Mouse (Mus musculus): ENCODE measurements at regions not wholly inside any gene's neighbourhood (a gene's known extent, or its start where the extent isn't known, plus 50 kb on each side); places are given as distances from the start of the nearest gene placed in this dataset.

DNA sequence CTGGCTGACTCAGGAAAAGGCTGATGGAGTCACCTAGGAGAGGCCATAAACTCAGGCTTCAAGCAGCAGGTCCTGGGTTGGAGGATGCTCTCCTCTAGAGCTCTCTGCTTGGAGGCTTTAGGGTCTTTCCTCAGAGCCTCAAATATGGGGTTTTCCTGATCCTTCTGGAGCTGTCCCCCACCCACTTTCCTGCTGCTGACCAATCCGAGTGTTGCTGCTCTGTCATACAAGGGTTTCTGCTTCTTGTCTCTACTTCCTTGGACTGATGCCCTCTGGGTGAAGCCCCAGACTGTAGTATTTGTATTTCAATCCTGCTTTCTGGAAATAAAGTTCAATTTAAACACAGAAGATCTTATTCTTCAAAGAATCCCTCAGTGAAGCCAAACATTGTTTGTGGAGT, 166.7 kb upstream of the Sall1 start:
- DNase-seq (ENCODE audit: low spot score in 2 of 2), result no peak

DNA sequence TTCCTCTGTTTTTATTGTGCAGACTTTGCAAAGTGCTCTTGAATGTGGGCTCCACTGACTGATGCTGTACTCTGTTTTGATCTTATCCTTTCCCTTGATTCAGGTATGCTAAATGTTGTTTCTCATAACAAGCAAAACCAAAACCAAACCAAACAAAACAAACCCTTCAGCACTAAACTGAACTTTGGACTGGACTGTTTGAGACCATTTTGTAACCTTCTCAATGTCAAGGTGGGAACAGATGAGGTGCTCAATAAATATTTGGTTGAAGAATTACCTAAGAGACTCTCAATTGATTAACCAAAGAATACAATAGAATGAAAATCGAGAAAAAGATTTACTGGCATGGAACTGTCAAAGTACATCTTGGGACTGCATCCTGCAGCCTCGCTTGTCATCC, 163.9 kb upstream of the Sall1 start:
- no peak for DNase-seq (ENCODE audit: low spot score in 2 of 2)

DNA sequence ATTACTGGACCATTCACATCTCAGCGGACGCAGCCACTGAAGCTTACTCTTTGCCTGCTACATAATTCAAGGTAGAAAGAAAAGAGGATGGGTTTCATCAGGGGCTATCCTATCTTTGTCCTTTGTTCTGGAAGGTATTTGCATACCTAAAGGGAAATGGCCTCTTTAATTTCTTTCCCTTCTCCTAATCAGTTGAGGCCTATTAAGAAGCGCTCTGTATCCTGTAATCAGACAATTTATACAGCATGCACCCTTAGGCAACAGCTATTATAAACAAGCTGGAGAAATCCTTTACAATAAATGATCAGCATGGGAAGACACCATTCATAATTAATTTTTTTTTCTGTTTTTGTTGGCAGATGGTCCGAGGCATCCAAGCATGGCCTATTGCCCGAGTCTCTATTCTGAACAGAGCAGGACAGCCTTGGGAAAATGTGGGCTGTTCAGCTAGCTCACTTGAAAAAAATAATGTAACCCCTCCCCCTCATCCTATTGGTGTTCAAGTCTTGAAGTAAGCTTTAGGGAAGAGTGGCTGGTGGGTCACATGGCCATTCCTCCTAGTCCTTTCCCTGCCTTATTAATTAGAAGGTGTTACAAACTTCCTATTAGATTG, 158.6 kb upstream of the Sall1 start:
- no peak for DNase-seq (ENCODE audit: low spot score in 2 of 2)

DNA sequence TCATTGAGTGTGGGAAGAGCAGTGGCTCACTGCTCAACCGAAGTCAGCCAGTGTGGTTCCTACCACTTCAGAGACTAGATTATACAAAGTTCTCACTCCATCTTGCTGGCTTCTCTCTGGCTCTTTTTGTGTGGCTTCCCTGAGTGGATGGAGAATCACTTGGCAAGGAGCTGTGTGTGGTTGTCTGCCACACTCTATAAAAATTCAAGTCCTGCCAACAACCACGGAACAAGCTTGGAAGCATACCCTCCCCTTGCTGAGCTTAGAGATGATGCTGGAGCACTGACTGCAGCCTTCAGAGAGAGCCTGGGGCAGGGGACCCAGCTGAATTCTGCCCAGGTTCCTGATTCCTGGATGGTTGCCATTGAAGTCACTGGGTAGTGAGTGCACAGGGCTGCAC, 156.3 kb upstream of the Sall1 start:
- DNase-seq (ENCODE audit: low spot score in 2 of 2), result no peak

DNA sequence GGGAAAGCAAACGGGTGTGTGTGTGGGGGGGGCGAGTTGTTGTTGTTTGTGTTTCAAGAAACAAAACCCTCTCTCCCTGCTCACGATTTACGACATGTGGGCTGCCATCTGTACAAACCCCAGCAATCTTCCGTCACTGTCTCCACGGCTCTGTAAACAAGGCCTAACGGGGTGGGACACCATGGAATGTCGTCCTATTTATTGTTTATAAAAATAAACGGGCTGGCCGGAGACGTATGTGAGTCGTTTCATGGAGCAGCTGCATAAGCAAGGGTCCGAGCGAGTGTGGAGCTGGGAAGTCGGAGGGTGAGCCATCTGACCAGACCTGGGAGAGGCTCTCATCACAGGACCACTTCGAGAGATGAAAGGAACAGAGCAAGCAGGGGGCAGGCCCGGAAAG, 141.4 kb upstream of the Sall1 start:
- no peak for DNase-seq (ENCODE audit: low spot score in 2 of 2)

DNA sequence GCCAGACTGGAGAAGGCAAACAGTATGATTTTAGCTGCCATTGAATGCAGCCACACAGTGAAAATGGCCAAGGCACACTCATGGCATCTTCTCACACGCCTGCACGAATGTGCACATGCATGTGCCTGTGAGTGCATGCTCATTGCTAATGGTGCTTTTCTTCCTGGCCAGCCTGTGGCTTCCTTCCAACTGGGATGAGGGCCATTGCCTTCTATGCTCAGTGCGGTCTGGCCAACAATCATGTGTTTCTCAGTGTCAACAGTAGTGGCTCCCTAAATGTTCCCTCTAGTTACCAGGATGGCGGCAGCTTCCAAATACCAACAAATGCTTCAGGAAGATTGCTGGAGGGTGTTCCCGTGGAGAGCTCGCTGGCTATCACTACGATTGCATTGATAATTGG, 131.7 kb upstream of the Sall1 start:
- DNase-seq (ENCODE audit: low spot score in 2 of 2), result no peak

DNA sequence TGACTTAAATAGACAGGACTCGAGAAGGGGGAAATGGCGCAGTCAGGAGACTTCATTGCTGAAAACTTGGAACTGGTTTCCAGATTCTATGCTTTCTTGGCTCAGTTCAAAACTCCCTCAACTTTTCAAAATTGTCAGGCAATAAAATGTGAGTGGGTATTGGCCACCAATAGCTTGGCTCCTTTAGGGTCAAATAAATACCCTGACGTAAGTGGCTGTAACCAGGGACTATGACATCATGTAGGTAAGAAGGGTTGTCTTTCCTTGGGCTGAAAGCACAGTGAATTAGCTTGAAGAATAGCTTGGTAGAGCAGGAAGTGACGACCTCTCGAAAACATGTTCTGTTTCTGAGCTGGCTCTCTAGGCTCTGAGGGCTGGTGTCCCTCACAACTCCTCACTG, 127.6 kb upstream of the Sall1 start:
- DNase-seq (ENCODE audit: low spot score in 2 of 2), result no peak

DNA sequence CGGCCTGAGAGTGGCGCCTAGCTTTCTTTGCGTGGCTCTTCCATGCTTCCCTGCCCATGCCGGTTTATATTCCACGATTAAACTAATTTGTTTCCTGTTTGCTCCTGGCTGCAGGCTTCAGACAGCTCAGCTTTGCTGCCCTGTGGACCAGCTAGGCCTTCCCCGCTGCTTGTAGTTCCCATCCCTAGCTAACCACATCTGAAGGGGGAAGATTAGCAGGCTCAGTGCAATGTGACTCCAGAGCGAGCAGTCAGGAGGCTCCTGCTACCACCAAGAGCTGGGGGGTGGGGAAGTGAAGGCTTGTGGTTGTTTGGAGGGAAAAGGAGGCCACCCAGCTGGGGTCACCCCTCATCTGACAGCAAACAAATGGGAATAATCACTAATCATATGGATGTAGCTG, 125.5 kb upstream of the Sall1 start:
- no peak for DNase-seq (ENCODE audit: low spot score in 2 of 2)

DNA sequence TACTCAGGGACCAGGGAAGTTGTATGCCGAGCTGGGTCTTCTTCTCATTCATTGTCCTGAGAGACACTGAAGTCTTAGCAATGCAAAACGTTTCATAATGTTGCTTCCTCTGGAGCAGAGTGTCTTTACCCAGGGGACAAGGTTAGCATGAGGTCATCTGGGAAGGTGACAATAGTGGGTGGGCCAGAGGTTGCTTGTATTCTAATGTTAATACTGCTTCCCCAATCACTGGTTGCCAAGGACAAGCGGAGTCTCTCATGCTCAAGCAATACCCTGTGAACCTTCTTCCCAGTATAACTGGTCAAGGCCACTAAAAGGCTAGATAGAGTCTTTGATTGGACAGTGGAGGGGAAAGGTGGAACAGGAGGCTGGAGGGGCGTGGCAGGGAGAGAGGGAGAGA, 123.1 kb upstream of the Sall1 start:
- DNase-seq (ENCODE audit: low spot score in 2 of 2), result no peak

DNA sequence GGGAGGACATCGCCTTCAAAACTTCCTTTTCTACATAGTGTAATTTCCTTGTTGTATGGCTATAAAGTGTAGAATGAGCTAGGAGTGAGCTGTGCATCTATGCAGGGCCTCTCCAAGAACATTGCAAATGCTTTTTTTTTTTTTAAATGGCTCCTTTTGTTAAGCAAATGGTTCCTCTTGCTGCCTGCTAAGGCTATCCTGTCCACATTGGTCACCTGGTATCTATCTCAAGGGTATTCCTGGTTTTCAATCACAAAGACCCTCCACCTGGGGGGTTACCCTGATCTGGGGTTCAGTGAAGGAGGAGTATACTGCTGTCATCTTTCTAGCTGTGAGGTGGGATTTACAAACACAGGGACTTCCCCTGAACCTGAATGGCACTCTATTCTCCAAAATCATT, 112.9 kb upstream of the Sall1 start:
- DNase-seq (ENCODE audit: low spot score in 2 of 2), result no peak

DNA sequence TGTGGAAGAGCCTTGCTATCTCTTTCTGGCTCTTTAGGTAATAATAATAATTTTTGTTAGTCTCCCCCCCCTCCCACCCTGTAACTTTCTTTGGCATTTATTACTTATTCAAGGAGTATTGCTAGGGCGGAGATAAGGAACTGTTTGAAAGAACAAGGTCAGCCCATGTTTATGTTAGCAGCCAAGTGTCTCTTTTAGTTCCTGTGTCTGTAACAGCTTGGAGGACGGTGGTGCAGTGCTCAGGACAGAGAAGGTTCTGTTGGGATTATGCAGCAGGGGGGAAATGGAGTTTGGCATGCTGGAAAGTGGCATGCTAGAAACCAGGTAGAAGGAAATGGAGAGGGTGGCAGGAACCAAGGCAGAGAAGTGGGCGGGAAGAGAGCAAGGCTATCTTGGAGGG, 109.6 kb upstream of the Sall1 start:
- no peak for DNase-seq (ENCODE audit: low spot score in 2 of 2)

DNA sequence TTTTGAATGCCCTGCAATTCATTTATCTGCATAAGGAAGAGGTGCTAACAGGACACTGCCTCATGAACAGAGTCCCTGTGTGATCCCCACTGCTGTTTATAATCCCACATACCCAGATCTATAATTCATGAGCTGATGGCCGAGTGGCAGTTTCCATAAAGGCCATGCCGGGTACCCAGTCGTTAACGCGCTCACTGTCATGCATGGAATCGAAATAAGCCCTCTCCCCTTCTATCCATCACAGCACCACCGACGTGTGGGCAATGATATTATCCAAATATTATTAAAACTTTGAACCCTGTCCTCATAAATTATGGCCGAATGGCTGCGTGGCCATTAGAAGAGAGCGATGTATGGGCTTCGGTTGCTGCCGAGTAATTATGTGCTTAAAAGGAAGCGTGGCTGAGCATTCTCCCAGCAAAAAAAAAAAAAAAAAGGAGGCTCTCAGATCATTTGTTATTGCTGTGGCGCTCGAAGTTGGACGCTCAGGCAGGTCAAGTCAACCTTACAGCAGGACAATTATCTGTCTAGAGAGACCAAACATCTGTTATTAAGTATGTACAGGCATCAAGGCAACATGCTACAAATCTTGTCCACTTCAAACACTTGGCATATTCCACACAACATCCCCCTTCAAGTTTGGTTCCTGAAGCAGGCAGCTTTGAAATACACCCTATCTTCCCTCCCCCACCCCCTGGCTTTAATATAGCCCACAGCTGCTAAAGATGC, 109.1 kb upstream of the Sall1 start:
- DNase-seq (ENCODE audit: low spot score in 2 of 2), result no peak

DNA sequence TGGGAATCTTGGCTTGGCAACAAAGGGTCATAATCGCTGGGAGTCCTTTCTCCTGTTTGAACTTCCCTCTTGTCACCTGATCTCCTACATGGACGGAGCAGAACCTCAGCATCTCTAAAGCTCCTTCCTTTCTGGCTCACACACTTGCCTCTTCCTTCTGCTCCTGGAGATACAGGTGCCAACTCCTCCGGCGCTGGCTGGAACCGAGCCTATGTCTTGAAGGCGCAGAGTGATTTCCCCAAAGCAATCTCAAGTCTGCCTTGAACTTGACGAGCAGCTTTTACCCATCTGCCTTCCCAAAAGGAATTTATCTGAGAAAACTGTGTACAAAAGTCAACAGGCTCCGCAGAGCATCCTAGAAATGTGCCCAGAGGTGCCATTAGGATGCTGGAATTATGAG, 108.4 kb upstream of the Sall1 start:
- DNase-seq (ENCODE audit: low spot score in 2 of 2), result no peak

DNA sequence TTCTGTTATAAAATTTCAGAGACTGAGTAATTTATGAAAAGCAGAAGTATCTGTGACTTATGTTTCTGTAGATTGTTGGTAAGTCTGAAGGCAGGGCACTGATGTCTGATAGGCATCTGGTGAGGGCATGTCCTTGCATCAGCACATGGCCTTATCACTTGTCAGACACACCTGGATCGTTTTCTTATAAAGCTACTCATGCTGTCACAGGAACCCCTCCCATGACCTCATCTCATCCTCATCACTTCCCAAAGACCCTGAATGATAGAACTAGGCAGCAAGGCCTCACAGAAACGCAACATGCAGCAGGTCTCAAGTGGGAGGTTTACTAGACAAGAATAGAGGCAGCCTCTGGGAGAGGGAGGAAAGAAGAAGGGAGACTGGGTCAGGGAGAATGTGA, 107.0 kb upstream of the Sall1 start:
- DNase-seq (ENCODE audit: low spot score in 2 of 2), result no peak

DNA sequence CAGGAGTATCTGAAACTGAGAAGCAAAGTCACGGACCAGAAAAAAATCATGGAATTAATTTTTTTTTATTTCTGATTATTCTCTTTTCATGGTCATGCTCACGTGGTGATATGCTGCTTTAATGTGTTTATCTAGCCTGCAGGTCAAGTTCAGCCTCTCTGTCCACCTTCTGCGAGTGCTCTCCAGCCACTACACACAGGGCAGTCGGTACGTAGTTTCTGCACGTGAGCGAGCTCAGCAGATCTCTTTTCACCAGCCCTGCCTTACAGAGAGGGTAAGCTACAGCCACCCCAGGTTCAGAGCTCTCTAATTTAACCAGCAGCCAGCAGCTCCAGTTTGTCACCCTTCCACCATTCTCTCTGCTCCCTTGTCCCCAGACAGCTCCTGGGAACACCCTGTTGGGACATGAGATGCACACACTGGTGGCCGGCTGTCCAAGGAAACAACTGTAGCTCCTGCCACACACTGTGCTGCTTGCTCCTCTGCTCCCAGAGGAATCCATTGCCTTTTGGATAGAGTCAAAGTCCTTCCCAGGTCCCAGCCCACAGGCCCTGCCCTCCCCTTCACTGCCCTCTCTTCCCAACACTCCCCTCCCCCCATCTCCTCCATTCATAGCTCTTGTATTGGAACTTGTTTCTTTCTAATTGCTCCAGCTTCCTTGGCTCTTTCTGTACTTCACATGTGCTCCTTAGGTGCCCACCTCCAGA, 97.7 kb upstream of the Sall1 start:
- DNase-seq (ENCODE audit: low spot score in 2 of 2), result no peak

DNA sequence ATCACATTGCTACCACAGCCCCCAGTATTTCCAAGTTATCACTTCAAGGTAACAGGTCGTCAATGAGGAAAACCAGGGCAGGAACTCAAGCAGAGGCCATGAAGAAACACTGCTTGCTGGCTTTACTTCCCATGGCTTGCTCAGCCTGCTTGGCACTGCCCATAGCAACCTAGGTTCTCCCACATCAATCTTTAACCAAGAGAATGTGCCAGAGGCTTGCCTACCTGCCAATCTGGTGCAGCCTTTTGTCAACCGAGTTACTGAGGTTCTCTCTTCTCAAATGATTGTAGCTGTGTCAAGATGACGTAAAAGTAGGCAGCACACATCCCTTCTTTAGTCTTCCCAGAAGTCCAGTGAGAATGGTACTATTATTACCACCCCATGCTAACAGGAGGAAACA, 95.9 kb upstream of the Sall1 start:
- no peak for DNase-seq (ENCODE audit: low spot score in 2 of 2)

DNA sequence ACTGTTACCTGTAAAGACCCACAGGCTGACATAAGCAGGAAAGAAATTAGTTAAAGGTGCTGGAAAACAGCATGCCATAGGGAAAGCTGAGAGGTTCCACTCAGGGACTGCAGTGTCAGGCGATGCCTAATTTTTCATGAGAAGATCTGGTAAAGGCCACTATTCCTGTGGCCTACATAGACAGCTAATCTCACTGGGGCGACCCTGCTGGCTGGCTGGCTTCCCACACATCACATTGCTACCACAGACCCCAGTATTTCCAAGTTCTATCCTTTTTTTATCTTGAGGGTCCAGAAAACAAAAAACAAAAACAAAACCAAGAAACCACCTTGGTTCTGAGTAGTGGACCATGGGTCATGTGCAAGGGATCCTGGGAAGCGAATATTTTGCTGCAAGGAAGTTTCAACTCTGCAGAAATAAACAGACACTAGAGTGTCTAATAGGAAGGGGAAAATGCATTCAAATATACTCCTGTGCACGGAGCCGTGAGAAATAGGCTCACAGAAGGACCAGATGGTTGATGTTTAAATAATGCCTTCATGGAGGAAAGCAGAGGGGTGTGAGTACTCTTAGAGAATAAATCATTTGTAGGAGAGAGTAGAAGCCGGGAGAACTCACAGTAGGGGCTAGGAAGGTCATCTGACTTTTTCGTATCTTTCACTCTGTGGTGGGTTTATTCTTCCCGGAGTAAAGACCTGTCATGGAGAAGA, 94.6 kb upstream of the Sall1 start:
- DNase-seq (ENCODE audit: low spot score in 2 of 2), result no peak

DNA sequence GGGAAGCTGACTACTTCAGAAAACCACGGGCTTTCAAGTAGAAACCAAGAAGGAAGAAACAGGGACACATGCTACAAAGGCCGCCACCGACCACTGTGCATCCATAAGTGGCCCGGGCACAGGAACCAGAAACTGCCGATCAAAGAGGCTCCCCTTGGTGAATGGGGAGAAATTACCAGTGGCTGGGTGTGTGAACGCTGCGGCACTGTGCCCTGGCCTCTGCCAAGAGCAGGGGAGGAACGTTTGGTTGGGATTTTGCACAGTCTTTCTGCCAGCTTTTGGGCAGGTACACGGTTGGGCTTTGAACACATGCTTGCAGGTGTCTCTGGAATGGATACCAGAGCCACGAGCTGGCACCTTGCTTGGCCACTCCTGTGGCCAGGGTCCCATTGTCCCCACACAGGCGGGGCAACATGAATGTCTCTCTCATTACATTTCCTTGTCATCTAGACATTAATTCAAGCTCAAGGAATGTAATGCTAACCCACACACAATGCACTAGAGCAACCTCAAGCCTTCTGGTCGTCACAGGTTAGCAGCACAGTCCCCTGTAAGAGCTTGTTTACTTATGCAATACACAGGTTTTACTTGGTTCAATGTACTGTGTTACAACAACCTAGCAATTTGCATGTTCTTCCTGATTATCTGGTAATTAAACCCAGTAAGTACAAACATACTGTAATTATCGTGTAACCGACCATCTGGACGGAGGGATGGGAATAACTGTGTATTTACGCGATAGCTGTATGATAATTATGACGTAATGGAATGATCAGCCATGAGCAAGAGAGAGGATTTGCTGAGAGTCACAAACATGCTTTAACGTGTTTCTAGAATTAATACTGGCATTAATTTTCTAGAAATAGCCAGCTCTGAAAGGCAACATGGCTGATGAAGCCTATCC, 90.9 kb upstream of the Sall1 start:
- no peak for DNase-seq (ENCODE audit: low spot score in 2 of 2)

DNA sequence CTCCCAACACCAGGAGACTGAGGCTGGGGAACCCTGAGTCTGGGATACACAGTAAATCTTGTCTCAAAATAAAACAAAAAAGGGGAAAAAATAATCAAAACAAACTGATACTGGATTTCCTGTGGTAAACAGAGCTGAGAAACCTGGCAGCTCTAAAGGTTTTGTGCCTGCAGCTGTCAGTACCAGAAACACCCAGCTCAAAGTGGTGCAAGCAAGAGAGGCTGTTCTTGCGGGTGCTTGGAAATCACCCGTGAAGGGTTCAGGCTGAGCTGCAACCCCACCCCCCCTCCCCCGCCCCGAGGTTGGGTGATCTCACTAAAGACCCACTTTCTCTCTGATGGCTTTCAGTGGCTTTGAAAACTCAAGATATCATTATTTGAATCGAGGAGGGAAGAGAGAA, 90.1 kb upstream of the Sall1 start:
- DNase-seq (ENCODE audit: low spot score in 2 of 2), result no peak

DNA sequence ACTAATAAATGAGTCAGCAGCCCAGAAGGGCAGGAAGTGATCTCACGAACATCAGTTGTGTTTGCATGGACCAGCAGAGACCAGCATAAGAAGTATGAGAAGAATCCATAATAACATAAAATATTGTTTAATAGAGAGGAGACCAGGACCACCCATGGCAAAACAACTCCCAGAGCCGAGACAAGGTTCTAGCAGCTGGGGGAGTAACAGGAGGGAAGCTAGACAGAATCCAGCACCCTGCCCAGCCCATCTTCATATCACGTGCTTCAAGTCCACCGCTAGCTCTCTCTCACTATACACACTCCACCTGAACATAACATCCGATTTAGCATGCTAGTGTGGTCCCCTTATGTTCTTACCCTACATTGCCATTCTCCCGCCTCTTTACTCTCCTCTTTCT, 77.1 kb upstream of the Sall1 start:
- no peak for DNase-seq (ENCODE audit: low spot score in 2 of 2)

DNA sequence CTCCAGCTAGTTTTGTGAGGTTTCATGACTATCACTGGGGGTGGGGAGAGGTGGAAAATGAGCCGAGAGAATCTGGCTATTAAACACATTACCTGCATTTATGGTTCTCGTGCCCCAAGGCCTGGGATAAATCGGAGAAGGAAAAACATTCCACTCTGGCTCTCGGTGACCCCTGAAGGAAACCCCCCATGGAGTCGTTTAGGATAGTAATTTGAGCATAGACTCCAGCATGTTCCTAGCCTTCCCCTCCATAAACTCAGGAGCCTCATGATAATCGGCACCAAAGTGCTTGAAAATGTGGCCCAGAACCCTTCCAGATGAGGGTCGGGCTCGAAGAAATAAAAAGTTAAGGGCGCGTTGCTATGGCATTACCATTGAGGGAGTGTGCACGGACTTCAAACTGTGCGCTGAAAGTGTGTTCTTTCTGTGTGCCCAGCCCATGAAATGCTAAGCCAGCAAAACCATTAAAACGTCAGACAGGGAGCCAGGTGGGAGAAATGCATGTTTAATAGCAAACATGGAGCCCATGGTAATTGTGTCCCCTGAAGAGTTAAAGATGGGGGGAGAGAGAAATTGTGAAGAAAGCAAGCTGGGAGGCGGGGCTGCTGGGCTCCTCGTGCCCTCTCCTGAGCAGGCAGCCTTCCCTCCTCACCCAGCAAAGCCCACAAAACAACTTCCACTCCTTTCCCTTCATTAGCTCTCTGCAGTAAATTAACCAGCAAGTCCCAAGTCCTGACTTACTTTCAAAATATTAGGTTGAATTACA, 64.1 kb upstream of the Sall1 start:
- DNase-seq (ENCODE audit: low spot score in 2 of 2), result no peak

All from frontal cortex, postnatal 10 days (tissue).